Mouse (Mus musculus): ENCODE measurements at regions not wholly inside any gene's neighbourhood (a gene's known extent, or its start where the extent isn't known, plus 50 kb on each side); places are given as distances from the start of the nearest gene placed in this dataset.
A peak's percentile ranks its signal among the peaks of the same experiment; 100 is the strongest.
"Not testable (repeated sequence)": the region's sequence is repeated elsewhere in the genome, so short reads cannot be mapped to it uniquely, and the experiment has no call there.

DNA sequence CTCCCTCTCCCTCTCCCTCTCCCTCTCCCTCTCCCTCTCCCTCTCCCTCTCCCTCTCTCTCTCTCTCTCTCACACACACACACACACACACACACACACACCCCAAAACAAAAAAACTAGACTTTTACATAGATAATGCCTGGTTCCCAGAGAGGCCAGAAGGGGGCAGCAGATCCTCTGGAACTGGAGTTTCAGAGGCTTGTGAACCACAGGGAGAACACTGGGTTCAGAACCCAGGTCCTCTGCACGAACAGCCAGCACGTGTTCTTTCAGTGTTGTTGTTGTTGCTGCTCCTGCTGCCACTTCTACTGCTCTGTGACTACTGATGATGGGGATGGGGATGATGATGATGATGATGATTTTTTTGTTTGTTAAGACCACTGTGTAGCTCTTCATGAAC is 68.4 kb upstream of the Smarcad1 start:
- TF ChIP-seq EP300 (IDR thresholded peaks at IDR 0.05; ENCODE audit: insufficient read depth, low read depth, low read length) (no peak), CTCF (IDR thresholded peaks at IDR 0.05; ENCODE audit: low read depth, low read length) (peak; percentile 61), POLR2A (IDR thresholded peaks at IDR 0.05; ENCODE audit: insufficient read depth, low read length) (no peak)
- no peak overlapping the region for H3K9ac ChIP-seq (ENCODE audit: low read depth, poor library complexity, severe bottlenecking)
- no peak overlapping the region for H3K4me3 ChIP-seq (ENCODE audit: low read depth, low read length)
- H3K9me3 ChIP-seq (replicated peaks; ENCODE audit: control insufficient read depth, insufficient read depth, low read length, poor library complexity, severe bottlenecking) = no peaks in the 10 kb centered on the region
- H3K27ac ChIP-seq (ENCODE audit: insufficient read depth, low read length) = no peak overlapping the region
- H3K27me3 ChIP-seq (ENCODE audit: control insufficient read depth, insufficient read depth, low read length, poor library complexity, severe bottlenecking) = no peaks in the 10 kb centered on the region
- H3K4me1 ChIP-seq (ENCODE audit: control insufficient read depth, insufficient read depth, low read length) = no peaks in the 10 kb centered on the region
- H3K36me3 ChIP-seq (ENCODE audit: control insufficient read depth, insufficient read depth, low read length, poor library complexity, severe bottlenecking) = no peaks in the 10 kb centered on the region

DNA sequence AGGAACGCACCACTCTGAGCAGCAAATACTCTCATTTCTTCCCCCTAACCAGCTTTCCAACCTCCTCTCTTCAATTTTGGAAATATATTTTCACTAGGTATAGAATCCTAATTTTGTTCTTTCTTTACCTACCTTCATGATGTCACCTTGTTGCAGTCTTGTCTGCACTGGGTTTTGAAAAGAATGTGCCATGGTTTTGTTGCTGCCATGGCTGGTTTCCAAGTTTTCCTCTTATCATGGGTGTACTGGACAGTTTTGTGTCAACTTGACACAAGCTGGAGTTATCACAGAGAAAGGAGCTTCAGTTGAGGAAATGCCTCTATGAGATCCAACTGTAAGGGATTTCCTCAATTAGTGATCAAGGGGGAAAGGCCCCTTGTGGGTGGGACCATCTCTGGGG is 67.9 kb upstream of the Smarcad1 start:
- H3K36me3 ChIP-seq (ENCODE audit: control insufficient read depth, insufficient read depth, low read length, poor library complexity, severe bottlenecking); H3K9me3 ChIP-seq (replicated peaks; ENCODE audit: control insufficient read depth, insufficient read depth, low read length, poor library complexity, severe bottlenecking); H3K4me1 ChIP-seq (ENCODE audit: control insufficient read depth, insufficient read depth, low read length); H3K9ac ChIP-seq (ENCODE audit: low read depth, poor library complexity, severe bottlenecking); H3K27ac ChIP-seq (ENCODE audit: insufficient read depth, low read length); H3K27me3 ChIP-seq (ENCODE audit: control insufficient read depth, insufficient read depth, low read length, poor library complexity, severe bottlenecking); H3K4me3 ChIP-seq (ENCODE audit: low read depth, low read length): not testable (repeated sequence)

DNA sequence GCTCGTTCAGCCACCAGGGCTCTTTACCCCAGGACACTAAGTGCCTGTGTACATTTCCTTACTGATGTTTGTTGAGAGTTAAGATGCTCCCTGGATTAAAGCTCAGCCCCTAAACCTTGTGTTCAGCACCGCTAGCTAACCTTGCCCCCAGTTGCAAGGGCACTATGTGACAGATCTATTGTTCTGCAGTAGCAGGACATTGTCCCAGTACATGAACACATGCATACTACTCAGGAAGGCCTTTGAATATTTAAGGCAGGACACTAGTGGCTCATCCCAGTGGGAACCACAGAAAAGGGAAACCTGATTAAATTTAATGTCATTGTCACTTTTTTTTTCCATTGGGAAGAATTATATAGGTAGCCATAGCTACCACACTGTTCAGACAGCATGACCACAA is 60.3 kb upstream of the Smarcad1 start:
- Histone ChIP-seq H3K4me3 (ENCODE audit: low read depth, low read length) (no peak overlapping the region), H3K36me3 (ENCODE audit: control insufficient read depth, insufficient read depth, low read length, poor library complexity, severe bottlenecking) (no peaks in the 10 kb centered on the region), H3K4me1 (ENCODE audit: control insufficient read depth, insufficient read depth, low read length) (no peaks in the 10 kb centered on the region), H3K9ac (ENCODE audit: low read depth, poor library complexity, severe bottlenecking) (no peak overlapping the region), H3K27ac (ENCODE audit: insufficient read depth, low read length) (no peak overlapping the region), H3K9me3 (replicated peaks; ENCODE audit: control insufficient read depth, insufficient read depth, low read length, poor library complexity, severe bottlenecking) (0 out of 2 replicates have a peak, but pooled peaks cover 2% of the 10 kb centered on the region), H3K27me3 (ENCODE audit: control insufficient read depth, insufficient read depth, low read length, poor library complexity, severe bottlenecking) (no peaks in the 10 kb centered on the region)
- TF ChIP-seq POLR2A (IDR thresholded peaks at IDR 0.05; ENCODE audit: insufficient read depth, low read length) (no peak), CTCF (IDR thresholded peaks at IDR 0.05; ENCODE audit: low read depth, low read length) (no peak), EP300 (IDR thresholded peaks at IDR 0.05; ENCODE audit: insufficient read depth, low read depth, low read length) (no peak)
